Mouse (Mus musculus) kidney, adult 2 months (tissue): ENCODE data around the gene Gm28043. TPM values are rescaled to one million over a fixed set of nuclear protein-coding genes. Genes with fewer than 3 reads are reported as not detected.
A peak's percentile ranks its signal among the peaks of the same experiment; 100 is the strongest.
"Not testable (repeated sequence)": the region's sequence is repeated elsewhere in the genome, so short reads cannot be mapped to it uniquely, and the experiment has no call there.

Experiments
- DNase-seq: peaks from one replicate; pipeline ENCODE4 v3.0.0; 2021
- H3K27ac ChIP-seq: fragments of 200-500 bp; 2 replicates; pipeline ENCODE4 v1.5.1; 2012; ENCODE audit warnings: low read depth, low read length, control low read depth, inconsistent platforms; ENCODE audit not compliant: insufficient read depth
- H3K27me3 ChIP-seq: fragments of 200-500 bp; replicated peaks from 2 replicates; pipeline ENCODE4 v1.6.1; 2012; ENCODE audit warnings: mild to moderate bottlenecking, moderate library complexity, low read length, inconsistent platforms; ENCODE audit not compliant: control insufficient read depth, insufficient read depth
- H3K36me3 ChIP-seq: fragments of 200-500 bp; 2 replicates; pipeline ENCODE4 v1.6.1; 2012; ENCODE audit warnings: mild to moderate bottlenecking, moderate library complexity, low read length, inconsistent platforms; ENCODE audit not compliant: control insufficient read depth, insufficient read depth
- H3K4me1 ChIP-seq: fragments of 200-500 bp; 2 replicates; pipeline ENCODE4 v1.6.1; 2011; ENCODE audit warnings: low read length; ENCODE audit not compliant: control insufficient read depth, insufficient read depth
- H3K4me3 ChIP-seq: fragments of 200-500 bp; 2 replicates; pipeline ENCODE4 v1.5.1; 2011; ENCODE audit warnings: mild to moderate bottlenecking, low read depth, low read length, control low read depth; ENCODE audit not compliant: insufficient read depth
- CTCF ChIP-seq: fragments of 200-500 bp; conservative IDR thresholded peaks from 2 replicates; pipeline ENCODE4 v1.5.1; 2011; ENCODE audit warnings: low read depth, mild to moderate bottlenecking, control low read depth, low read length, moderate library complexity, mixed read lengths; ENCODE audit not compliant: insufficient read depth, insufficient read length
- POLR2A ChIP-seq: fragments of 200-500 bp; IDR thresholded peaks from one replicate; pipeline ENCODE4 v1.6.1; 2011; ENCODE audit warnings: low read depth, low read length, control low read depth
- WGBS: fragments of 180-500 bp; shearing (Covaris S2); methylation state at CpG from one replicate; pipeline ENCODE4 v1.1.7; 2018; 5-methylcytosine and 5-hydroxymethylcytosine counted together
- polyA plus RNA-seq: library from polyadenylated mRNA; depleted of rRNA; stranded (reverse); fragments of >200 nt; gene quantifications from 2 replicates; pipeline ENCODE4 v1.2.3, GENCODE M21; 2012

The Gm28043 gene
- polyA plus RNA-seq, 1 experiment, result 0.63 TPM

DNA sequence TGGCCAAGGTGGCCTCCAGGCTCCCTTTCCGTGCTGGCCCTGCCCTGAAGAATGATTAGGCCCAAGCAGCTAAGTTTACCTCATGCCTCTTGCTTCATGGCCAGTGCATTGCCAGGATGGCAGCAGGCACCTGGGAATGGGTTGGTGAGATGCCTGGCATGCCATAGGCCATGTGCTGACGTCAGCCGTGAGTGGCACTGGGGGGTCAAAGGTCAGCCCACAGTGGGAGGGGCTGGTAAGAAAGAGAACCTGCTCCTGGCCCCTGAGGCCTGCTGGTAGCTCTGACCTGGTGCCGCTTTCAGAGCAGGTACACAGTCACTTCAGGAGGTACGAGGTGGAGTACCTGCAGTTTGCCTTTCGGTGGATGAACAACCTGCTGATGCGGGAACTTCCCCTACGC lies 15.1 kb upstream of the Gm28043 start:
- Histone ChIP-seq H3K27ac (no peak overlapping the region), H3K36me3 (0 out of 2 replicates have a peak, but pooled peaks cover 1% of the 10 kb centered on the region), H3K27me3 (no peaks in the 10 kb centered on the region), H3K4me1 (no peaks in the 10 kb centered on the region), H3K4me3 (no peak overlapping the region)
- TF ChIP-seq POLR2A (no peak), CTCF (no peak)
- DNase-seq, result peak; percentile 54
- 53% methylated on average over 8 of the region's 8 CpGs for WGBS

DNA sequence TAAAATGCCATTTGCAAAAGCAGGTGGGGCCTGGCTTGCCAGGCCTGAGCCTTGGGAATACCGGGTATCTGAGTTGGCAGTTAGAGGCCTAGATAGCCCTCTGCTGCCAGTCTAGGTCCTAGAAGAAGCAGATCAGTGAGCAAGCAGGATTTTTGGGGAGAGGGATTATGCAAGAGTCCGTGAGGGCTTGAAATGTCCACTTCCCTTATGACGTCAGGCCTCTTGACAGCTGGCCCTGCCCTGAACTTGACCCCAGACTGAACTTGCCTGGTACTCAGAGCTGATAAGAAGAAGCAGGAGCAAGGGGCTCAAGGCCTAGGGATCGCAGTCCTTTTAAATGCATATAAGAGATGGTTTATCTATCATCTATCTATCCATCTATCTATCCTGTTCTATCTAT lies 13.3 kb upstream of the Gm28043 start:
- no peaks in the 10 kb centered on the region for H3K4me1 ChIP-seq
- 64% methylated on average over 4 of the region's 4 CpGs for WGBS
- TF ChIP-seq POLR2A, result no peak
- no peak for TF ChIP-seq CTCF
- DNase-seq, result peak; percentile 48
- H3K27ac ChIP-seq, result no peak overlapping the region
- no peak overlapping the region for H3K4me3 ChIP-seq
- no peaks in the 10 kb centered on the region for H3K36me3 ChIP-seq
- H3K27me3 ChIP-seq, result no peaks in the 10 kb centered on the region

- H3K27ac ChIP-seq, result no peak overlapping the region
- WGBS, result 13% methylated on average over 6 of the region's 6 CpGs
- no peaks in the 10 kb centered on the region for H3K36me3 ChIP-seq
- peak; percentile 79 for DNase-seq
- H3K4me3 ChIP-seq, result no peak overlapping the region
- TF ChIP-seq POLR2A, result no peak
- TF ChIP-seq CTCF, result peak; percentile 91
- no peaks in the 10 kb centered on the region for H3K4me1 ChIP-seq
- H3K27me3 ChIP-seq, result no peaks in the 10 kb centered on the region
Observed at GRCm38 (mm10) chr17:29603283-29603682, 11.4 kb upstream of the Gm28043 start.

GRCm38 (mm10) chr17:29613453-29613852 lies 1.2 kb upstream of the Gm28043 start:
- H3K4me3 ChIP-seq, DNase-seq, H3K27me3 ChIP-seq, H3K36me3 ChIP-seq, H3K27ac ChIP-seq: not testable (repeated sequence)
- WGBS, result 92% methylated on average over 5 of the region's 5 CpGs
- H3K4me1 ChIP-seq, result peaks cover 19% of the 10 kb centered on the region

DNA sequence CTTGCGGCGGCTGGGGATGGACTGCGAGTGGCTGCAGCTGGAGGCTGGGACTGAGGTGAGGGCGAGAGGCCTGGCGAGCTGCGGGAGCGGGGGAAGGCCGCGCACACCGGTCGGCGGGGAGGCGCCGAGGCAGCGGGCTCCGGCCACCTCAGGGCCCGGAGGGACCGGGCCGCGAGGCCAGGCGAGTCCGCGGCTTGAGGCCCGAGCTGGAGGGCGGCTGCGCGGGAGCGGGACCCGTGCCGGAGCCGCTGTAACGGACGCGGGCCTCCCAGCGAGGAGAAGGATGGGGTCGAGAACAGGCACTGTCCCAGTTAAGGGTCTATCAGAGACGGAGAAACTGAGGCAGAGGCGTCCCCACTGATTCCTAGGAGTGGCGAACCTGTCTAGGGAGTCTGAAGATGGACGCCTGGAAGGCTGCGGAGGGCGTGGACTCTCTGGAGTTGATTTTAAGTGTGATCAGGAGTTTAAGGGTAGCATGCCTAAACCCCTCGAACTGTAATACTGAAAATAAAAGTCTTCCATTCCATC lies 412 bp downstream of the Gm28043 start:
- no peak for TF ChIP-seq CTCF
- TF ChIP-seq POLR2A, result no peak
- H3K36me3 ChIP-seq, result no peaks in the 10 kb centered on the region
- under 1% methylated on average over 43 of the region's 43 CpGs for whole genome bisulfite sequencing
- peaks cover 19% of the 10 kb centered on the region for H3K4me1 ChIP-seq
- peak overlapping the region; percentile 79 for H3K27ac ChIP-seq
- peak overlapping the region; percentile 86 for H3K4me3 ChIP-seq
- no peak for DNase-seq
- H3K27me3 ChIP-seq, result no peaks in the 10 kb centered on the region

- DNase-seq, result no peak
- Histone ChIP-seq H3K4me3 (peak overlapping the region; percentile 86), H3K27me3 (no peaks in the 10 kb centered on the region), H3K36me3 (no peaks in the 10 kb centered on the region), H3K27ac (no peak overlapping the region), H3K4me1 (peaks cover 19% of the 10 kb centered on the region)
- 8% methylated on average over 4 of the region's 4 CpGs for WGBS
- TF ChIP-seq CTCF (no peak), POLR2A (no peak)
Observed at GRCm38 (mm10) chr17:29615616-29616015, 940 bp downstream of the Gm28043 start.

DNA sequence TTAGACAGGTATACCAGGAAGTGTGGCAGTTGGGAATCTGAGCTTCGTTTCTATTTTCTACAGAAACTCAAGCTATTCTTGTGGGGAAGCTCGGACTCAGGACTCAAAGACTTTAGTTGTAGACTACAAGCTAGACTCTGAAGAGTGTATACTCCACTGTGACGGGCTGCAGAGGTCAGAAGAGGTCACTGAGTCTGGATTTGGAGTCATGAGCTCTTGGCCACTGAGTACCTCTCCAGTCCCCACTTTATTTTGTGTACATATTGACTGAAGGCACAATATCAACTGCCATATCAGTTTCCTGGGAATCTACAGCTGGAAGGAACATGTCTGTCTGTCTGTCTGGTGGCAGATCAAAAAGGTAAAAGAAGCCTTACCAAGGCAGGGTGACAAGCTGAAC lies 4.6 kb downstream of the Gm28043 start:
- Histone ChIP-seq H3K4me1 (peaks cover 19% of the 10 kb centered on the region), H3K36me3 (no peaks in the 10 kb centered on the region), H3K27ac (no peak overlapping the region), H3K27me3 (no peaks in the 10 kb centered on the region), H3K4me3 (no peak overlapping the region)
- WGBS, result 79% methylated on average over 3 of the region's 3 CpGs
- no peak for DNase-seq
- no peak for TF ChIP-seq POLR2A
- no peak for TF ChIP-seq CTCF
